Mouse (Mus musculus) inflammation-experienced regulatory T-cells, adult 16 weeks (primary cell): ENCODE data around the gene Ceacam20. TPM values are rescaled to one million over a fixed set of nuclear protein-coding genes. Genes with fewer than 3 reads are reported as not detected.

Experiments
- polyA plus RNA-seq: library from polyadenylated mRNA; unstranded; fragments of 100-300 nt; shearing (Covaris generic); gene quantifications from one replicate; pipeline ENCODE4 v1.2.1, GENCODE M21; 2017

Ceacam20 gene
- polyA plus RNA-seq, result not detected

GRCm38 (mm10) chr7:19964985-19965579 is at the start of gene Ceacam20:
Gene Ceacam20 (plus strand): TSS chr7:19965412.

GRCm38 (mm10) chr7:19920506-19921261 is 44.5 kb upstream of the Ceacam20 start, which contains the start of gene Pvr:
Gene Pvr (minus strand): TSS chr7:19921160.

DNA sequence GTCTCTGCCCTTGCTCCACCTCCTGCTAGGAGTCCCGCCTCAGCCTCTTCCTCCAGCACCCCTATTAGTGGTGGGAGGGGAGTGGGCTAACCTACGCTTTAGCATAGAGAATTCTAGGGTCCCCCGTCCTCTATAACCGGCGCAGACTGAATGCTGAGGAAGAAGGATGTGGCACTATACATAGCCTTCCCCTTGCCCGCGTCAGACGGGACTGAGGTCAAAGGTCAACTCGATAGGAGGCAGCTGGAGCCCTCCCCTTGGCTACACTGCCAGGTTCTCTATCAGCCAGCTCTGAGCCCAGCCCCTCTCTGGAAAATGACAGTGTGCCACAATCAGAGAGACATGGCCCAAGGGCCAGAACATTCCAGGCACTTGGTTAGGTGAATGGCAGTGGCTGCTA is 14.6 kb upstream of the Ceacam20 start, which contains the start of gene Igsf23:
Gene Igsf23 (minus strand): TSS at position 168 of the 400 bp plus-strand sequence.

GRCm38 (mm10) chr7:19991165-19991564 is 26.0 kb downstream of the Ceacam20 start, which contains the start of gene Nlrp9b:
Gene Nlrp9b (plus strand): TSS chr7:19991465.

Other genes starting within 250 kb of the Ceacam20 start
- gene Tomm40, start 250.0 kb upstream of the Ceacam20 start, polyA plus RNA-seq, result 22.8 TPM
- 1.6 TPM for gene Nectin2, start 214.9 kb upstream of the Ceacam20 start, polyA plus RNA-seq
- gene Bcam, start 194.4 kb upstream of the Ceacam20 start, polyA plus RNA-seq, result 21.0 TPM
- gene Cblc, start 168.6 kb upstream of the Ceacam20 start, polyA plus RNA-seq, result not detected
- 16.0 TPM for gene Bcl3, start 142.6 kb upstream of the Ceacam20 start, polyA plus RNA-seq
- gene Gm19345, start 113.4 kb upstream of the Ceacam20 start, polyA plus RNA-seq, result not detected
- gene Ceacam16, start 104.1 kb upstream of the Ceacam20 start, polyA plus RNA-seq, result 0.52 TPM
- not detected for gene Ceacam19, start 77.4 kb upstream of the Ceacam20 start, polyA plus RNA-seq
- 38.7 TPM for gene Pvr, start 44.3 kb upstream of the Ceacam20 start, polyA plus RNA-seq
- 25.9 TPM for gene Igsf23, start 14.7 kb upstream of the Ceacam20 start, polyA plus RNA-seq
- not detected for gene Nlrp9b, start 26.1 kb downstream of the Ceacam20 start, polyA plus RNA-seq
- not detected for gene Vmn1r91, start 134.3 kb downstream of the Ceacam20 start, polyA plus RNA-seq
- not detected for gene Gm16442, start 157.2 kb downstream of the Ceacam20 start, polyA plus RNA-seq
- not detected for gene Vmn1r93, start 173.7 kb downstream of the Ceacam20 start, polyA plus RNA-seq
- not detected for gene Vmn1r94, start 203.0 kb downstream of the Ceacam20 start, polyA plus RNA-seq
- not detected for gene Vmn1r95, start 228.3 kb downstream of the Ceacam20 start, polyA plus RNA-seq
- gene Gm6164, start 240.2 kb downstream of the Ceacam20 start, polyA plus RNA-seq, result not detected